Mouse (Mus musculus) cerebral cortex, adult 2 months (tissue): Measurements from ENCODE around the gene Cacna1a.

Source experiments
- WGBS: fragments of 180-500 bp; shearing (Covaris S2); methylation state at CpG from one replicate; pipeline ENCODE4 v1.1.7; 2018; 5-methylcytosine and 5-hydroxymethylcytosine counted together

Cacna1a gene

DNA sequence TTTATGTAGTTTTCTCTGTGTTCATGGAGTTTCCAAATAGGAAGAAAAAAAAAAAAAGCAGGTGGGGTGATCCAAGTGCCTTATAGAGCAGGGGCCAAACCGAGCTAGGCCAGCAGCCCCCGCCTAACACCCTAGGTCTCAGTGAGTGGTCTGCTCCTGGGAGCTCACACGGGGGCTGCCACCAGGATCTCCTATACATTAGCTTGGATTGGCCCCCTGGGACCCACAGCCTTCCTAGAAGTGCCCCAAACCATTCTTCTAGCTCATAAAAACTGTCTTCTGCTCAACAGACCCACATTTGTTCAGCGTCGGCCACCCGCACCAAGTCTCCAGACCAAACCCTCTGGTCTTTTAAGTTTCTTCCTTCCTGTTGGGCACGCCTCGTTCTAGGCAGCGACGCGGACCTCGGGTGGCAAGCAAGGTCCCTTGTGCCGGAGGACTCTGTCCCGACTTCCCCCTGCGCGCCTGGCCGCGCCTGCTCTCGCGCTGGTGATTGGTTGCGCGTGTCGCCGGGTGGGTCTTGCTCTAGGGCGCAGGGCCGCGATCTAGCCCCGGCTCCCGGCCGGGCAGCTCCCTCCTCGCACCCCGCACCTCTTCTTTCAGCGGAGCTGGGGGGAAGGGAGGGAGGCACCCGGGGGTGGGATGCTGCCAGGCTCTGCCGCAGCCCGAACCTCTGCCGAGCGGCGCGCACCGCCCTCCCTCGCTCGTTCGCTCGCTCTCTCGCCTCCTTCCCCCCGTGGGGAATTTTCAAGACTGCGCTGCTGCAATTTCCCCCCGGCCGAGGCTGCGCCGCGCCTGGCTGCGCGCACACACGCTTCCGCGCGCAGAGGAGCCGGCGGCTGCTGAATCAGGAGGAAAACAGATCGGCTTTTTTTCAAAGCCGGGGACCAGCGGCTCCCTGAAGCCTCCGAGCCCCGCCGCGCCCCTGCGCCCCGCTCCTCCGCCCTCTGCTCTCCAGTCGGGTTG, 25.9 kb downstream of the Cacna1a start:
- WGBS = 3% methylated on average over 70 of the region's 72 CpGs

DNA sequence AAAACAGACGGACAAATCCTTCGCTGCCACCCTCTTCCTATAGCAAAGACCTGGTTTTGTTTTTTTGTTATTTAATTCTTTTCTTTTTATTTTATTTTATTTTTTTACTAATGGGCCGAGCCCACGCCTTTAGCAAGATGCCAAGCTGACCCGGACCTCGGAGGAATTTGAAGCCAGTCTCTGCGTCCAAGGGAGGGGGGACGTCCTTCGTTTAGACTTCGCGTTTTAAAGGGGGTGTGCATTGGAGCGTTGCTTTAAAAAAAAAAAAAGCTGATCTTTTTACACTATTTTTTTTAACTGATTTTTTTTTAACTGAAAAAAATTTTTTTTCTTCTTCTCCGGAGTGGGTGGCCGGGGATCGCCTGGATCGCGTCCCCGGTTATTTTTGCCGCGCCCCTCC, 26.7 kb downstream of the Cacna1a start:
- WGBS = under 1% methylated on average over 19 of the region's 20 CpGs

DNA sequence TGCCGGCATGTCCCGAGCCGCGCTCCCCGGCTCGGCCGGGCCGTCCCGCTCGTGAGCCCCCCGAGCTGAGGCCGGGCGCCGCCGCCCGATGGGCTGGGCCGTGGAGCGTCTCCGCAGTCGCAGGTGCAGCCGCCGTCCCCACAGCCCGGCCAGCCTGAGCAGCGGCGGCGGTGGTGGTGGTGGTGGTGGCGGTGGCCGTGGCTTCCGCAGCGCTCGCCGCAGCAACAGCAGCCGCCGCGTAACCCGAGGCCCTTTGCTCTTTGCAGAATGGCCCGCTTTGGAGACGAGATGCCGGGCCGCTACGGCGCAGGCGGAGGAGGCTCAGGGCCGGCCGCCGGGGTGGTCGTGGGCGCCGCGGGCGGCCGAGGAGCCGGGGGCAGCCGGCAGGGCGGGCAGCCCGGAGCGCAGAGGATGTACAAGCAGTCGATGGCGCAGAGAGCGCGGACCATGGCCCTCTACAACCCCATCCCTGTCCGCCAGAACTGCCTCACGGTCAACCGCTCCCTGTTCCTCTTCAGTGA, 27.2 kb downstream of the Cacna1a start:
- WGBS = under 1% methylated on average over 63 of the region's 64 CpGs

DNA sequence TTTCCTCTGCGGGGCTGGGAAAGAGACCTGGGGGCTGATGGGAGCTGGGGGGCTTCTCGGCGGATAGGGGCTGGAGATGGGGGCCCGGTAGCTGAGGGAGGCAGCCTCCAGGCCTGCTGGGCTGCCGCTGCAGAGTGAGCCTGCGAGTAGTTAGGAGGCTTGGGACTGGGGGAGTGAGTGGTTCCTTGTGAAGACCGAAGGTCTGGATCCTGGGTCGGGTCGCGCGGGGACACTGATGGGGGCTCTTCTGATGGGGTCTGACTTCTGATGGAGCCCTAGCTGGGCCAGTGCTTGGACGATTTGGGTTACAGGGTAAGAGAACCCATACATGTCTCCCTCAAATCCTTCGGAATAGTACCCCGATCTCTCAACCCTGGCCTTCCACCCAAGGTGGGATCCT, 27.8 kb downstream of the Cacna1a start:
- WGBS = 18% methylated on average over 14 of the region's 14 CpGs

DNA sequence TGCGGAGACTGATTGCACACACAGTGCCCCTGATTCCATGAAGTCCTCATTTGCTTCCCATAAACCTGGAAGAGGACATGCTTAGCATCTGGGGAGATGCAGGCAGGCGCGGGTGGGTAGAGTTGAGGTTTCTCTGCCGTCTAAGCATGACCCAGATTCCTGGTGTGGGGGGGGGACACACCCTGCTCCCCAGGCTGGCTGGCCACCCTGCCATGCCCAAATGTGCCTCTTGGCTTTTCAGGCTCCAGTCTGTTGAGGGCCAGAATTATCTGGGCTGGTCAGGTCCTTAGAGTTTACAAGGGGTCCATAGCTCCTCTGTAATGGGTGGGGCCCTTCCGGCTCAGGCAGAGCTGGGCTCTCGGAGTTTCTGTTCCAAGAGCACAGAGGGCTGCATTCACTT, 28.7 kb downstream of the Cacna1a start:
- 41% methylated on average over 6 of the region's 6 CpGs for WGBS

DNA sequence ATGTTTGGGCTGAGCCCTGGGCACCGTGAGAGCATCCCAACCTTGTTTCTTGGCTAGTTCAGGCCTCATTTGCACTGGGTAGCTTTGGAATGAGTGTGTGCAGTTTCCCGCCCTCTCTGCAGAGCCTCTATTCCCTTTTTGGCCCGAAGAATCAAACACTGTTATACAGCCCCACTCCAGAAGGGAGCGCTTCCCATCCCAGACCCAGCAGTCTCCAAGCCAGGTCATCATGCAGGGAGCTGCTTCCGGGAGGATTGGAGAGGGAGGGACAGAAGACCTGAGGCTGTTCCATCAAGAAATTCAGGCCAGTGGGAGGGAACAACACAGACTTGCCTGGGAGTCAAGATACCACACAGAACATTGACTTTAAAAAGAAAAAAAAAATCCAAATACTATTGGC, 29.6 kb downstream of the Cacna1a start:
- WGBS = 17% methylated on average over 5 of the region's 5 CpGs

DNA sequence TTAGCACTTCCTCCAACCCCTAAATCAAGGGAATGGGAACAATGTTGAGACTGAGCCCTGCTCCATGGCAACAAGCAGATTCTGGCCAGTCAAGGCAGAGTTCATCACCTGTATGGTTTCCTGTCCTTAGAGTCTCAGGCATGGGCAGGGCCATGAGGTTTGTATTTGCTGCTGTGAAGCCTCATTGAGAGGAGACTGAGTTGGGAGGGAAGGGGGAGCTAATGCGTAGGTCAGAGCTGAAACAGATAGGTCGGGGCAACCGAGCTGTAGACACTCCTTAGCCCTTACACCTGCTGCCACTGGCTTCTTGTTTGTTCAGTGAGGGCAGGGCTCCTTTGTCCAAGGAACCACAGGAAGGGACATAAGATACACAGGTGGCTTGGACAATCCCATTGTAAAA, 36.2 kb downstream of the Cacna1a start:
- WGBS = 94% methylated on average over 3 of the region's 3 CpGs

DNA sequence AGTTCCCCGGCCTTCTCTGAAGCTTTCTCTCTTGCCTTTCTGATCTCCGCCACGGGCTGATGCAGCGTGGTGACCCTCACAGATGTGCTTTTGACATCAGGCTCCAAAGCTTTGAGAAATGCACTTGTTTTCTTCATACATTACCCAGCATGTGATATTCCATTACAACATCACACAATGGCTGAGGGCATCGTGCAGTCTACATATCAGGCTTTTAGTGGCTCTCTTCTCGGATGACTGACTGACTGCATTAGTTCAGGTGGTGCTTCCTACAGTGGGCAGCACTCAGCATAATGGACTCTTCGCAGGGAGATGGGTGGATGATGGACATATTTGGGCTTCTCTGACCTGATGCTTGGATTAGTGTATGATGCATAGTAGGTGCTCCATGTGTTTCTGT, 37.8 kb downstream of the Cacna1a start:
- 85% methylated on average over 7 of the region's 7 CpGs for WGBS

DNA sequence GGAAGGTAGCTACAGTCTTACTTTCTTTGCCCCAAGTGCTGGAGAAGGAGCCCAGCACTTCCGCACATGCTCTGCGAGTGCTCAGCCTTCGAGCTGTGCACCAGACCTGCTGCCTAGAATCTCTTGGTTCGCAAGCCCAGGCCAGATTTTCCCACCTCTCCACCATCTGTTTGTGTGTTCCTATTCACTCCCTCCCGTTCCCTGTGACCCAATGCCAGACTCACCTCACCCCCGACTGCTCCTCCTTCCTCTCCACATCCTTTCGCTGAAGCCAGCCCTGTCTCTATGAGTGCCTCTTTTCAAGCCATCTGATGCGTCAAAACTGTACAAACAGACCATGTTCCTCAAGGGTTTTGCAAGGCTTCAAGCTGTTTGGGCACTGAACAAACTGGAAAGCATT, 38.3 kb downstream of the Cacna1a start:
- WGBS = 52% methylated on average over 8 of the region's 8 CpGs

DNA sequence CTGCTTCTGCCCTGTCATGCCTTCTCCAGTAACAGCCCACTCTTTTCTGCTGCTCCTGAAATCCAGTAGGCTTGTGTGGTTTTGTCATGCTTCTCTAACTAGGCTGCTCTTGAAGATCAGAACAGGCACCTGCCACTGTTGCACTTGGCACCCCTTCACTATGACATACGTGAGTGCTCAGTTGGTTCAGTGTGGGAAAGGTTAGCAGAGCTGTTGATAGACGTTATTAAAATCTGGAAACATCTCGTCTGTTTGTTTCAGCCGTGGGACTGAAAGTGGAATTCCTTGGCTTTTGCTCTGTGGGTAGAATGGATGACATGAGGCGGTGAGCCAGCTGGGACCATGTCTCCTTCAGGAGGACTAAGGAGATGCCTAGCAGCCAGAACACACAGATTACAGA, 39.8 kb downstream of the Cacna1a start:
- WGBS = 43% methylated on average over 5 of the region's 5 CpGs

DNA sequence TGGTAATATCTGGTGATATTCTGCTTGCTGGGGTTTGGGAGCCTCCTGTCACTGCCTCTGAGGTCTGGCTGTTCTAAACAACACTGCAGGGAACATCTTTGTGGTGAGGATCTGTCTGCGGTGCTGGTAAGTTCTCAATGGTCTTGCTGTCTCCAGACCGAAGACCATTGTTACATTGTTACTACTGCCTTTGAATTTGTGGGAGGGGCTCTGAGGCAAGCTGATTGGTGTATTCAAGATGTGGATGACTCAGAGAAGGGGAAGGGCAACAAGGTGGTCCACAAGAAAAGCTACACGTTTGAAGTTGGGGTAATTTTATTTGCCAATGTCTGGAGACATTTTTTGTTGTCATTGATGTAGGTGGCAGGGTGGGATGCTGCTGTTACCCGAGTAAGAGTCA, 40.8 kb downstream of the Cacna1a start:
- WGBS = 15% methylated on average over 4 of the region's 4 CpGs

DNA sequence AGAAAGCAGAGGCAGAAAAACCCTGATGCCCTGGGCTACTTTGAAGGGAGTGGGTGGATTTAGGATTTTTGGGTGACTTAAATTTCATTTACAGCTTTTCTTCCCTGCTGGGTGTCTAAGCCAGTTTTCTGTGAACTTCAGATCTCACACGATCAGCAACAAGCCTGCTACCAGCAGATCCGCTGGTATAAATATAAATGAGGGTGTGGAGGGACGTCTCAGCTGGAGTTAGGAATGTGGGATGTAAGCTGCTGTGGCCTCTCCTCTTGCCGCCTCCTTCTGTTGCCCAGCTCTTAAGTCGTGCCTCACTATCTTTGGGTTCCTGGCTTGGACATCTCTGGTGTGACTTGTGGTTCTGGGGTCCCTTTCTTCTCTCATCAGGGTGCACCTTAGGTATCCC, 41.3 kb downstream of the Cacna1a start:
- 12% methylated on average over 5 of the region's 5 CpGs for WGBS

DNA sequence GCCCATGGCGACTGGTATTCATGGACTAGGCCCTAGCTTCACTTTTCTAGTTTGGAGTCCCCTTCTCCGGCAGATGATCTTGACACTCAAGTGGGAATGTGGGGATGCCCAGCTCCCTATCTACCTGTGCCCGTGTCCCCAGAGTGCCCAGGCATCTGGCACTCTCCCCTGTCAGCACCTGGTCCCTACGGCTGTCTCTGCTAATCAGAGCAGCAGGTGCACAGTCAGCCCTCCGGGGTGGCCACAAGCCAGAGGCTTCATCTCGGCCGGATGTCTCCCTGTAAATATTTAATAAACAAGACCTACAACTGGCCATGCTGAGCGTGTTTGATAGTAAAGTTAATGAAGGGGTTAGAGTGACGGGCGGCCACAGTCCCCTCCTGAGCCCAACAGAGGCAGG, 47.1 kb downstream of the Cacna1a start:
- 66% methylated on average over 10 of the region's 10 CpGs for whole genome bisulfite sequencing

DNA sequence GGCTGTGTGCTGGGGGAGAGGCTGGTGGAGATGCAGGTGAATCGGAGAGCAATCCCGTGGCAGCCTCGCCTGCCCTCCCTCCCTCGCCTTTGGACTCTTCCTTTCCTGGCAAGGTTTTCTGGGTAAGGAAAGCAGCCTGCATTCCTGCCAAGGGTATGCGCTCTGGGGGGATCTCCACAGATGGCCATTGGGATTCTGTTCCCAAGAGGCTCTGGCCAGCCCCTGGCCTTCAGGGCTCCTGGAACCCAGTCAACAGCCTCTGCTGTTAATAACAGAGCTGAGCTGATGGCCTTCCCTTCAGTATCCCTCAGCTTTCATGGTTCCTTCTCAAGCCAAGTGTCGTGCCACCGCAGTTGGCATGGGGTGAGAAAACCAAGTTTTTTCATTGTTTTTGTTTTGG, 51.6 kb downstream of the Cacna1a start:
- WGBS = 51% methylated on average over 7 of the region's 7 CpGs

DNA sequence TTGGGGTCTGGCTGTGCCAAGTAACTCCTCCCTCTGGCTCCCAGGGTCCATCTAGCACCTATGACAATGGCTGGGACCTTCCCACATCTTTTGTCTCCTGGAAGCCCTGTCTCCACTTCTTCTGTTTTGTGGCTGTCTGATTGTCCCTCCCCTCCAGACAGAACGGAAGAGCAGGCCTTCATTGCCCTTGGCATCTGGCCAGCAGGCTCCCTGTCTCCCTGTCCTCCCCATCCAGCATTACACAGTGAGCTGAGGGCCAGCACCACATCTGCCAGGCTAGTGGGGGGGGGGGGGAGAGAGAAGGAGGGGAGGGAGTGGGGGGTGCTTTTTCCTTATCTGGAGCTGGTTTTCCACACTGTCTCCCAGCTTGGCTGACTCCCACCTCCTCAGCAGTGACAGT, 53.8 kb downstream of the Cacna1a start:
- 0% methylated on average over 1 of the region's 1 CpGs for WGBS

DNA sequence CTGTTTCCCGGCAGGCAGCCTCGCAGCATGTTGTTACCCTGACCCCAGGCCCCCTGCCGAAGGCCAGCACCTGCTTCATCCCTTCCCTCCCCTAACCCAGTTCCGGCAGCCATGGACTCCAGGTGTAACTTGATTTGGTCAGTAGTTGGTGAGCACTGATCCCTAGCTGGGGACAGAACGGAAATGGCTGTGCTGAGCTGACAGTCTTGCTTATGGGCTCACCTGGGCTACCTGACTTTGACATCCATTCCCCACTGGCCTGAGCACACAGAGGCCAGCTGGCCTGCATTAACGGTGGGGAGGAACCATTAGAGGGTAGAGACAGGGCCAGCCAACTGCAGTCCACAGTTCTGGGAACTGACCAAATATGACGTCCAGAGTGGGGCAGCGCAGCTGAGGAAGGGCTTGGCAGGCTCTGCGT, 58.3 kb downstream of the Cacna1a start:
- 73% methylated on average over 9 of the region's 9 CpGs for WGBS

DNA sequence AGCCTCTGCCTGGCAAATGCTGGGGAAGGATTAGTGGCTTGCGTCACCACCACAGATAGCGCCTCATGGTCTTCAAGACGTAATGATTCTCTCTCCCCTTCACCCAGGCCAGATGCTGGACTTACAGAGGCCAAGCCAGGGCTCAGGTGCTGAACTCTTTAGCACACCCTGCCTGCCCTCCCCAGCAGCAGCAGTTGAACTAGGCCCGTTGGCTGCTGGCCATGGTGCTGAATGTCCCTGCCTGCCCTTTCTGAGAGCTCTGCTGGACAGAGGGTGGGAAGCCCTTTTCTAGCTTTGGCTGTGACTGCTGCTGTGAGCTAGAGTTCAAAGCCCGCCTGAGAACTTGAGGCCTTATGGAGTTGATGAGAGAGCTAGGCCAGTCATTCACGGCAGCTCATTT, 66.3 kb downstream of the Cacna1a start:
- WGBS = 54% methylated on average over 6 of the region's 6 CpGs

DNA sequence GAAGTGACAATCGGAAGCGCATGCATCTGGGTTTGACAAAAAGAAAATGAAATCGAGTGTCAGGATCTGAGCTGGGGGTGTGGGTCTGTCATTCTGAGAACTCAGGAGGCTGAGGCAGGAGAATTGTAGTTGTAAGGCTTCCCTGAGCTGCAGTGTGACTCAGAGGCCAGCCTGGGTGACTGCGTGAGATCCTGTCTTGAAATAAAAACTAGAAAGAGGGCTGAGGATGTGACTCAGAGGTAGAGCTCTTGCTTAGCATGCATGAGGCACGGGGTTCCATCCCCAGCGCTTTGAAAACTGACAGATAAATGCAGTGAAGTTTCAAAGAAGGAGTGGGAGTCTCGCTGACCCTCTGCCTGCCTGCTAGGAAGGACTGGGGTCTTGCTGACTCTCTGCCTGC, 70.6 kb downstream of the Cacna1a start:
- WGBS = 45% methylated on average over 7 of the region's 7 CpGs

DNA sequence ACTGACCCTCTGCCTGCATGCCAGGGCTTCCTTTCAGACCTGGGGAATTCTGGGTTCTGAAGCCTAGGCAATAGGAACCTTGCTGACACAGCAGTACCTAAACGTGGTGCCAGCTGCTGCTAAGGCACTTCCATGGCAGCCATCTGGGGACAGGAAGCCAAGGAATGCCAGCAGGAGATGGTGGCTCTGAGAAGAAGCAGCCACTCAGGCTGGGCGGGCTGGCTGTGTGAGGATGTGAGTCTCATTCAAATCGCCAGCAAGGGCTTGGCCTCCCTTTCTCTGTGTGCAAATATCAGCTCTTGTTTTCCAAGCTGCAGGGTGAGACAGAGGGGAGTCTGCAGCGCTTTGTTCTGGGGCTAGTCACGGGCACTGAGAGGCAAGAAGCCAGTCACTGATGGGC, 71.0 kb downstream of the Cacna1a start:
- WGBS = 11% methylated on average over 5 of the region's 5 CpGs

DNA sequence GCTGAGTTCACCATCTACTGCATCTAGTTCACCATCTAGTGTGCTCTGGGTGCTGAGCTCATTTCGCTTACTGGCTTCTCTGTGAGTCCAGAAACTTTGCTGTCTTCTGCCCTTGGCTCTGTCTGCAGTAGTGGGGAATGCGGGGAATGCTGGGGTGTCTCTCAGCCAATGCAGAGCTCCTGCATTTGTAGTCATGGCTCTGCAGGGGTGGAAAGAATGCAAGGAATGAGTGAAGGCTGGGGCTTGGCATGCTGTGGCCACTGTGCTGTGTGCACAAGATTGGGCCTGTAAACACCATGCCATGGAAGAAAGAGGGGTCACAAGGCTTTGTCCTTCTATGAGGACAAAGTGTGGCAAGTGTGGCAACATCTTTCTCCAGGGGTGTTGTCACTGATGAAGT, 72.5 kb downstream of the Cacna1a start:
- 76% methylated on average over 2 of the region's 2 CpGs for WGBS

DNA sequence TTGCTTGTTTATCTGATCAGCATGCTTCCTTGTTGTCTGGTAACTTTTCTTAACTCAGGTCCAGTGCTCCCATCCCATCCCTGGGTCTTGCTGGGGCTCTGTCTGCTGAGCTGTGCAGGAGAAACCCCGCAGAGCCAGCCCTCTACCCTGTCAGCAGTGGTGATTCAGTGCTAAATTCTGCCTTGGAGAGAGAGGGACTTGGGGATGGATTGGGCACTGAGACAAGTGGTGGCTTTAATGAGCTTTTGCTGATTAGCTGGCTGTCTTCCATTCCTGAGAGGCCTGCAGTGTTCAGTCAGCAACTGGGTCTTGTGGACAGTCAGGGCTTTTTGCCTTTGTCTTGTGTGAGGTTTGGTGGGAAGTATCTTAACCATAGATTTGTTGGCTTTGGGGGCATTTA, 78.7 kb downstream of the Cacna1a start:
- WGBS = 19% methylated on average over 1 of the region's 1 CpGs

DNA sequence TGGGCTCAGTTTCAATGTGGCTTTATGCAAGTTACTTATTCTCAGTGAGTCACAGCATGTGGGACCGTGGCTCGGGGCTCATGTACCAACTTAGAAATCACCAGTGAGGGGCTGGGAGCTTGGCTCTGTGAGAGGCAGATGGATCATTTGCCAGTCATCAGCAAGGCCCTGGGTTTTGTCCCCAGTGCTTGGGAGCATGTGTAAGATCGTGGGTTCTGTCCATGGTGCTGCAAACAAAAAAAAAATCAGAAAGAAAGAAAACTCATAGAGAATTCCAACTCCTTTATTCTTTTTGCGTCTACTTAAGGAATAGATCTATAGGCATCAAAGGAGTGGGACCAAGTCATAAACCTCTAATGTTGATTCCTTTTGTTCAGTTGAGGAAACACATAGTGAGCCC, 80.8 kb downstream of the Cacna1a start:
- WGBS = 45% methylated on average over 4 of the region's 4 CpGs

DNA sequence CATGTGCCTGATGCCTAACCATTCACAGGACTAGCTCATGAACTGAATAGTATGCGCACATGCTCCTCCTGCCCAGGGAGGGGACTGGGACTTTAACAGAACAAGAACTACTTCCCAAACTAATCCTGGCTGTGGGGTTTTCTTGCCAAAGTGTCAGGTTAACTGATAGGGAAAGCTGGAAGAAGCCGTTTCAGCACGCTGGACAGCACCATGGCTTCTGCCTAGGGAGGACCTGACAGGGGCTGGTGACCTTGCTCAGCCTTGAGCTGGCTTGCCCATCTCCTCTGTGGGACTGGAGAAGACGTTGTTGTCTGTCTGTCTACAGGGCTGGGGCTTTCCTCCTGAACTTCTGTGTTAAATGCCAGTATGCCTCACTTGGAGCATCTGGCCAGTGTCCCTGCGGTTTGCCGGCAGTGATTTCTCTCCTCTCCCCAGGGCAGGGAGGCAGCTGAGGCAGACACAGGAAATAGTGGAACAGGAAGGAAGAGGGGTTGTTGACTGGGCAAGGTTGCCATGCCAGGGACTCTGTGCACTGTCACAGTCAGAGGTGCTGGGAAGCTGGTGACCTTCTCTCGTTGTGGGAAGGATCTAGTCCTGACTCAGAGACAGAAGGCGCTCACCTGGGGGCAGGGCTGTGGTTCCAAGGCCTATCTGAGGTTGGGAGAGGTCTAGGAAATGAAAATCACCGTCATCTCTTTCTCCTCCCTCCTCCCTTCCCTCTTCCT, 83.2 kb downstream of the Cacna1a start:
- 43% methylated on average over 9 of the region's 9 CpGs for WGBS
